10 mouse cellular contexts compared by ENCODE assay signal in genomic region chr3:98180805-98181204, GRCm38 (mm10). TPM values are rescaled to one million over a fixed set of nuclear protein-coding genes. Genes with fewer than 3 reads are reported as not detected.
DNase-seq lines count a peak whose midpoint lies in the region; ATAC-seq and TF ChIP-seq lines count a peak whose summit lies in the region.
"Had no signal": no experiment of that assay in that cellular context is flagged by ENCODE, and none has a peak within 500 bp of the region (broad histone marks: within the 10 kb centered on the region; RNA-seq: fewer than 3 reads in every experiment).

No protein-coding gene starts in this region.

- H3K4me2 ChIP-seq in forebrain, postnatal 0 days (ENCODE audit: low read depth), result no peak overlapping the region
- no peak overlapping the region for H3K4me2 ChIP-seq in kidney, embryonic 14.5 days (replicated peaks; ENCODE audit: low read depth, low read length)
- H3K4me2 ChIP-seq in limb, embryonic 14.5 days (replicated peaks; ENCODE audit: low read depth, low read length, severe bottlenecking), result no peak overlapping the region
- H3K4me2 ChIP-seq: limb, embryonic 15.5 days had no signal

- H3K9me3 ChIP-seq in forebrain, postnatal 0 days (ENCODE audit: low read length), result 0 out of 2 replicates have a peak, but pooled peaks cover 7% of the 10 kb centered on the region
- H3K9me3 ChIP-seq in kidney, embryonic 14.5 days (ENCODE audit: control insufficient read depth, low read length), result peaks cover 3% of the 10 kb centered on the region; the same call in 1 of the 2 replicates
- H3K9me3 ChIP-seq in limb, embryonic 14.5 days (ENCODE audit: control insufficient read depth, low read length), result 0 out of 2 replicates have a peak, but pooled peaks cover 5% of the 10 kb centered on the region
- H3K9me3 ChIP-seq: limb, embryonic 15.5 days had no signal

- H3K4me1 ChIP-seq in forebrain, postnatal 0 days (ENCODE audit: insufficient read depth), result no peaks in the 10 kb centered on the region
- H3K4me1 ChIP-seq in kidney, embryonic 14.5 days (ENCODE audit: control insufficient read depth, insufficient read depth, low read length), result no peaks in the 10 kb centered on the region
- 0 out of 2 replicates have a peak, but pooled peaks cover 2% of the 10 kb centered on the region for H3K4me1 ChIP-seq in limb, embryonic 14.5 days (ENCODE audit: control insufficient read depth, insufficient read depth, low read length)

- H3K4me3 ChIP-seq in forebrain, postnatal 0 days (ENCODE audit: low read depth, low read length), result no peak overlapping the region
- H3K4me3 ChIP-seq in kidney, embryonic 14.5 days (ENCODE audit: low read length), result no peak overlapping the region
- H3K4me3 ChIP-seq in limb, embryonic 14.5 days (replicated peaks; ENCODE audit: low read length), result no peak overlapping the region
- H3K4me3 ChIP-seq: limb, embryonic 15.5 days had no signal

- H3K27me3 ChIP-seq in forebrain, postnatal 0 days (ENCODE audit: insufficient read depth, low read length), result no peaks in the 10 kb centered on the region
- H3K27me3 ChIP-seq in kidney, embryonic 14.5 days (ENCODE audit: control insufficient read depth, insufficient read depth, low read length), result no peaks in the 10 kb centered on the region
- H3K27me3 ChIP-seq in limb, embryonic 14.5 days (ENCODE audit: control insufficient read depth, insufficient read depth, low read length), result no peaks in the 10 kb centered on the region
- H3K27me3 ChIP-seq: limb, embryonic 15.5 days had no signal

- H3K27ac ChIP-seq in forebrain, postnatal 0 days (ENCODE audit: low read depth, low read length), result no peak overlapping the region
- no peak overlapping the region for H3K27ac ChIP-seq in kidney, embryonic 14.5 days (ENCODE audit: low read depth, low read length)
- H3K27ac ChIP-seq in limb, embryonic 14.5 days (replicated peaks; ENCODE audit: low read depth, low read length), result no peak overlapping the region
- H3K27ac ChIP-seq: limb, embryonic 15.5 days had no signal

- no peaks in the 10 kb centered on the region for H3K36me3 ChIP-seq in forebrain, postnatal 0 days (ENCODE audit: insufficient read depth)
- H3K36me3 ChIP-seq in kidney, embryonic 14.5 days (ENCODE audit: control insufficient read depth, insufficient read depth, low read length), result no peaks in the 10 kb centered on the region
- no peaks in the 10 kb centered on the region for H3K36me3 ChIP-seq in limb, embryonic 14.5 days (ENCODE audit: control insufficient read depth, insufficient read depth, low read length)
- H3K36me3 ChIP-seq: limb, embryonic 15.5 days had no signal

- WGBS in forebrain, postnatal 0 days, result 22% methylated on average over 7 of the region's 7 CpGs
- 25% methylated on average over 7 of the region's 7 CpGs for WGBS in kidney, embryonic 14.5 days
- 26% methylated on average over 7 of the region's 7 CpGs for WGBS in limb, embryonic 14.5 days

- TF ChIP-seq CTCF in forebrain, postnatal 0 days (IDR thresholded peaks at IDR 0.05; ENCODE audit: low read depth), result peak; percentile 68

- DNase-seq in heart, adult 18-20 months, result peak; percentile 30 to 44
- no peak for DNase-seq in heart, adult 11 months
- peak; percentile 48 for DNase-seq in adrenal gland, postnatal 10 days
- DNase-seq in forebrain, postnatal 0 days, result peak; percentile 70
- DNase-seq in limb, embryonic 14.5 days (ENCODE audit: low spot score), result peak; percentile 54
- DNase-seq in ovary, postnatal 36 days (ENCODE audit: low spot score), result peak; percentile 37
- DNase-seq in B cell, adult 2 months, result no peak

- H3K9ac ChIP-seq in forebrain, postnatal 0 days, result no peak overlapping the region
- no peak overlapping the region for H3K9ac ChIP-seq in kidney, embryonic 14.5 days (ENCODE audit: low read depth, low read length)
- no peak overlapping the region for H3K9ac ChIP-seq in limb, embryonic 14.5 days (ENCODE audit: low read depth, low read length, severe bottlenecking)
- H3K9ac ChIP-seq: limb, embryonic 15.5 days had no signal

- peak; percentile 63 for ATAC-seq in forebrain, postnatal 0 days
- peak; percentile 80; the same call in 1 of the 2 replicates for ATAC-seq in kidney, embryonic 14.5 days (ENCODE audit: low FRiP score, low TSS enrichment)
- no peak for ATAC-seq in limb, embryonic 14.5 days (ENCODE audit: low FRiP score, low read depth)

- no peak for TF ChIP-seq POLR2A in limb, embryonic 14.5 days (IDR thresholded peaks at IDR 0.05; ENCODE audit: borderline replicate concordance, extremely low read depth, insufficient read depth, insufficient read length)

RNA-seq across cellular contexts. Expression of gene Adam30, which starts 20.4 kb away (rescaled TPM):
- not detected for total RNA-seq in heart, adult 18-20 months (2021)
- not detected for total RNA-seq in adrenal gland, postnatal 10 days (2021)
- not detected in 2 replicates for total RNA-seq in forebrain, postnatal 0 days (2014; rRNA removed)
- polyA plus RNA-seq in forebrain, postnatal 0 days (2015; fragmentation: Nextera tagmentation; extraction: Ambion mirVana), result not detected in 2 replicates
- 0.06 TPM in 1 of 2 replicates, not detected in the other for polyA plus RNA-seq in kidney, embryonic 14.5 days (2014; fragmentation: Nextera tagmentation; extraction: Ambion mirVana)
- polyA plus RNA-seq in limb, embryonic 14.5 days (2012; rRNA removed), result 0.03 TPM in 1 of 2 replicates, not detected in the other
- polyA plus RNA-seq in limb, embryonic 14.5 days (2014; fragmentation: Nextera tagmentation; extraction: Ambion mirVana), result not detected in 2 replicates
- total RNA-seq: adrenal gland, adult 18-20 months had no signal
- polyA plus RNA-seq: limb, embryonic 15.5 days had no signal

RNA-seq across cellular contexts. Expression of gene Reg4, which starts 41.2 kb away (rescaled TPM):
- total RNA-seq in heart, adult 18-20 months (2021), result not detected
- not detected for total RNA-seq in adrenal gland, postnatal 10 days (2021)
- total RNA-seq in forebrain, postnatal 0 days (2014; rRNA removed), result not detected in 2 replicates
- polyA plus RNA-seq in forebrain, postnatal 0 days (2015; fragmentation: Nextera tagmentation; extraction: Ambion mirVana), result not detected in 2 replicates
- 0.31 TPM in 1 of 2 replicates, not detected in the other for polyA plus RNA-seq in kidney, embryonic 14.5 days (2014; fragmentation: Nextera tagmentation; extraction: Ambion mirVana)
- not detected in 2 replicates for polyA plus RNA-seq in limb, embryonic 14.5 days (2012; rRNA removed)
- not detected in 2 replicates for polyA plus RNA-seq in limb, embryonic 14.5 days (2014; fragmentation: Nextera tagmentation; extraction: Ambion mirVana)
- total RNA-seq: adrenal gland, adult 18-20 months had no signal
- polyA plus RNA-seq: limb, embryonic 15.5 days had no signal

Comparison
In these comparisons a context has a peak if more than half of its experiments do, and no peak if none do; other contexts are left out.
1. DNase-seq: peak in heart, adult 18-20 months (2 of 2), adrenal gland, postnatal 10 days (single experiment), forebrain, postnatal 0 days (single experiment), limb, embryonic 14.5 days (single experiment) and ovary, postnatal 36 days (single experiment); none in heart, adult 11 months (single experiment) and B cell, adult 2 months (0 of 2).